Mouse (Mus musculus) spleen, adult 12 weeks (tissue): ENCODE data around the gene Trank1.

Experiments used
- DNase-seq: peaks from one replicate; pipeline ENCODE4 v3.0.0; 2022; ENCODE audit warnings: low spot score

Trank1 gene

GRCm38 (mm10) chr9:111381056-111382025 lies 69.8 kb downstream of the Trank1 start:
- DNase-seq = no peak

- no peak for DNase-seq
Measured at GRCm38 (mm10) chr9:111382469-111382868, 70.9 kb downstream of the Trank1 start.

- no peak for DNase-seq
Measured at GRCm38 (mm10) chr9:111383046-111383445, 71.5 kb downstream of the Trank1 start.

- no peak for DNase-seq
Measured at GRCm38 (mm10) chr9:111383756-111384155, 72.2 kb downstream of the Trank1 start.

GRCm38 (mm10) chr9:111385526-111386491 lies 74.3 kb downstream of the Trank1 start:
- no peak for DNase-seq

GRCm38 (mm10) chr9:111386569-111386968 lies 75.0 kb downstream of the Trank1 start:
- no peak for DNase-seq

GRCm38 (mm10) chr9:111387576-111387975 lies 76.0 kb downstream of the Trank1 start:
- DNase-seq = no peak

- DNase-seq = no peak
Measured at GRCm38 (mm10) chr9:111390016-111390415, 78.5 kb downstream of the Trank1 start.

- no peak for DNase-seq
Measured at GRCm38 (mm10) chr9:111391036-111391435, 79.5 kb downstream of the Trank1 start.

GRCm38 (mm10) chr9:111391926-111392442 lies 80.4 kb downstream of the Trank1 start:
- no peak for DNase-seq

GRCm38 (mm10) chr9:111395265-111395664 lies 83.7 kb downstream of the Trank1 start:
- DNase-seq = no peak

- DNase-seq = no peak
Measured at GRCm38 (mm10) chr9:111398059-111398458, 86.5 kb downstream of the Trank1 start.

- no peak for DNase-seq
Measured at GRCm38 (mm10) chr9:111400089-111400488, 88.5 kb downstream of the Trank1 start.

GRCm38 (mm10) chr9:111403159-111403558 lies 91.6 kb downstream of the Trank1 start:
- DNase-seq = no peak

GRCm38 (mm10) chr9:111404346-111405079 lies 93.0 kb downstream of the Trank1 start:
- no peak for DNase-seq

GRCm38 (mm10) chr9:111405080-111405428 lies 93.5 kb downstream of the Trank1 start:
- DNase-seq = no peak

- no peak for DNase-seq
Measured at GRCm38 (mm10) chr9:111408012-111408411, 96.5 kb downstream of the Trank1 start.

- no peak for DNase-seq
Measured at GRCm38 (mm10) chr9:111408427-111408826, 96.9 kb downstream of the Trank1 start.

- DNase-seq = no peak
Measured at GRCm38 (mm10) chr9:111412471-111413160, 101.1 kb downstream of the Trank1 start.

- DNase-seq = no peak
Measured at GRCm38 (mm10) chr9:111421862-111422261, 110.3 kb downstream of the Trank1 start.

- DNase-seq = no peak
Measured at GRCm38 (mm10) chr9:111422567-111422966, 111.0 kb downstream of the Trank1 start.
